Mouse (Mus musculus): ENCODE measurements around the gene Cbx5. TPM values are rescaled to one million over a fixed set of nuclear protein-coding genes. Genes with fewer than 3 reads are reported as not detected.

Gene Cbx5
- 52.3 TPM for polyA plus RNA-seq (2012; fragmentation: generic; extraction: Trizol)
- long read RNA-seq, experiment 1, full-length matches to known transcripts = 35 of 80 reads
- long read RNA-seq, experiment 1, partial matches to known transcripts = 9 of 80 reads
- long read RNA-seq, experiment 1, other reads (novel, unspliced or antisense) = 36 of 80 reads
- long read RNA-seq, experiment 2, full-length matches to known transcripts = 149 of 187 reads
- long read RNA-seq, experiment 2, partial matches to known transcripts = 11 of 187 reads
- long read RNA-seq, experiment 2, other reads (novel, unspliced or antisense) = 27 of 187 reads

DNA sequence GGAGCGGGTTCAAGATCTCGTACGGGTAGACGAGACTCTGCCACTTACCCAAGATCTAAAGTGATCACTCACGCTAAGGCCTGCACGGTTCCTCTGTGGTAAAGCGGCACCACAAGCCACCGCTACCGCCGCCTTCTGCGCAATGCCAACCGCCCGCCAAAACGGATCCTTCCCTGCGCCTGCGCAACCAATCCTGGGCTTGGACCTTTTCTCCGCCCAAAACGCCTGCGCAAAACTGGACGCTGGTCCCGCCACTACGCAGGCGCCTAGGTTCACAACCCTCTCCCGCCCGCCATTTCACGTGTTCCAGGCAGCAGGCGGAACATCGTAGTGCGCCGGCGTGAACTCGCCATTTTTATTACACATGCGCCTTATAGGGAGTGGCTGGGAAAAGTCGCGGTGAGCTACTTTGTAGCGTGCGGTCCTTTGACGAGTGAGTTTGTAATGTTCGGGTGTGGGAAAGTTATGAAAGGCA is at the start of gene Cbx5:
Gene Cbx5, minus strand, starts transcription at position 132 of the 475 bp plus-strand sequence.
- H3ac ChIP-seq (ENCODE audit: control insufficient read depth, insufficient read length, low read depth) = peak within 1 kb of the TSS; percentile 95
- peaks cover 65% of the 10 kb centered on the region for H3K36me3 ChIP-seq (ENCODE audit: control insufficient read depth, insufficient read depth)
- no peaks in the 10 kb centered on the region for H3K27me3 ChIP-seq (ENCODE audit: control insufficient read depth, insufficient read depth, insufficient read length)
- H3K79me2 ChIP-seq (ENCODE audit: control insufficient read depth, insufficient read depth) = peaks cover 87% of the 10 kb centered on the region
- peaks cover 82% of the 10 kb centered on the region for H3K79me3 ChIP-seq (ENCODE audit: low read depth)
- TF ChIP-seq MAX (IDR thresholded peaks at IDR 0.05) (peak; percentile 96), USF1 (IDR thresholded peaks at IDR 0.05; ENCODE audit: low read depth) (peak; percentile 60), CEBPB (IDR thresholded peaks at IDR 0.05; ENCODE audit: low read depth) (no peak)
- peak within 1 kb of the TSS; percentile 74 for H3K4me3 ChIP-seq (ENCODE audit: insufficient read depth, poor library complexity, severe bottlenecking)

DNA sequence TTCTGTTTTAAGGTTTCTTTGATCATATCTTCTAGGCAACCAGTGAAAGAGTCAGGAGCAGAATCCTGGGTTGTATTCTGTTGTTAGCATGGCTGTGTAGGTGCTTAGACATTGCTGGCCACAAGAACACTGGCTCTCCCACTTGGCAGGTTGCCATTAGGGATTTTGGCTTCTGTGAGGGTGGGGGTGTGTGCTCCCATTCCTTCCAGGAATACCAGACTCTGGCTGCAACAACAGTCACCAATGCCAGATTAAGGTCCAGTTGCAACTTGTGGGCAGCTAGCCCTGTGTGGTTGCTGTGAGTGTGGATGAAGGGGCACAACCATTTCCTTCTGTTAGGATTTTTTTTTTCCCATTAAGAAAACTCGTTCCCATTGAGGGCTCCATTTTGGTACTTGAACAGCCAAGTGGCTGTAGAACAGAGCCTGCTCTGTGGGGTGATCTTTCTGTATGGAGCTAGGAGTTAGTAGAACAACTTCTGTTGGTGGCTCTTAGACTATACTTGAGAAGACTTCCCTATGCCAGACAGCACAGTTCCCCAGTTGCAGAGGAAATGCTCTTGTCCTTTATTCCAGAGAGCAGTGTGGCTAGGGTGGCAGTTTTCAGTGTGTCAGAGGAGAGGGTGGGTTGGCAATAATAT is 46.3 kb upstream of the Cbx5 start:
- no peaks in the 10 kb centered on the region for H3K27me3 ChIP-seq (ENCODE audit: control insufficient read depth, insufficient read depth, insufficient read length)
- TF ChIP-seq CEBPB (IDR thresholded peaks at IDR 0.05; ENCODE audit: low read depth) (no peak), MYOG (IDR thresholded peaks at IDR 0.05; ENCODE audit: control insufficient read depth, extremely low read depth, insufficient read length) (no peak), FOSL1 (IDR thresholded peaks at IDR 0.05; ENCODE audit: insufficient read depth, low read length, poor library complexity, severe bottlenecking) (no peak), CTCF (IDR thresholded peaks at IDR 0.05; ENCODE audit: control insufficient read depth, insufficient read depth, insufficient read length) (no peak), MAX (IDR thresholded peaks at IDR 0.05) (no peak), USF1 (IDR thresholded peaks at IDR 0.05; ENCODE audit: low read depth) (no peak), MYOD1 (IDR thresholded peaks at IDR 0.05; ENCODE audit: control insufficient read depth, insufficient read length, low read depth) (no peak)
- H3K4me3 ChIP-seq (ENCODE audit: insufficient read depth, poor library complexity, severe bottlenecking) = no peak overlapping the region
- H3ac ChIP-seq (ENCODE audit: control insufficient read depth, insufficient read length, low read depth) = no peak overlapping the region
- peaks cover 73% of the 10 kb centered on the region for H3K79me2 ChIP-seq (ENCODE audit: control insufficient read depth, insufficient read depth)
- H3K36me3 ChIP-seq (ENCODE audit: control insufficient read depth, insufficient read depth) = peaks cover 23% of the 10 kb centered on the region
- peaks cover 17% of the 10 kb centered on the region for H3K79me3 ChIP-seq (ENCODE audit: low read depth)

DNA sequence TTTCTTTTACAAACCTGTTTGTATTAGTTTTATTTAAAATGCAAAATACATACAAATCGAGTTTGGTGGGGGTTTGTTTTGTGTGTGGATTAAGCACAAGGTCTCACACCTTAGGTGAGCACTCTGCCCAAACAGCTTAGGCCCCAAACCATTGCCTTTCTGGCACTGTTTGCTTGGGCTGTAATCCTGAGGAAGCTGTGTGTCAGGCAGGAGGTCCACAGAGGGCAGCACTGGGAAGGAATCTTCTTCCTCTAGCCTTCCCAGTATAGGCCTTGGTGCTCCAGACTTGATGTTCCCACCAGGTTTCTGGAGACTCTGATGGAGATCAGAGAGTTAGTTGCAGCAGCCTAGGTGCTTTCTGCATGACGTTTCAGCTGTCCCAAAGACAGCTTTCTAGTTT is 45.0 kb upstream of the Cbx5 start:
- H3K79me2 ChIP-seq (ENCODE audit: control insufficient read depth, insufficient read depth) = peaks cover 86% of the 10 kb centered on the region
- H3K36me3 ChIP-seq (ENCODE audit: control insufficient read depth, insufficient read depth) = peaks cover 10% of the 10 kb centered on the region
- no peak overlapping the region for H3ac ChIP-seq (ENCODE audit: control insufficient read depth, insufficient read length, low read depth)
- H3K79me3 ChIP-seq (ENCODE audit: low read depth) = peaks cover 25% of the 10 kb centered on the region
- TF ChIP-seq CEBPB (IDR thresholded peaks at IDR 0.05; ENCODE audit: low read depth) = no peak
- TF ChIP-seq MYOD1 (IDR thresholded peaks at IDR 0.05; ENCODE audit: control insufficient read depth, insufficient read length, low read depth) = no peak
- no peak for TF ChIP-seq USF1 (IDR thresholded peaks at IDR 0.05; ENCODE audit: low read depth)
- no peak for TF ChIP-seq MYOG (IDR thresholded peaks at IDR 0.05; ENCODE audit: control insufficient read depth, extremely low read depth, insufficient read length)
- no peak for TF ChIP-seq CTCF (IDR thresholded peaks at IDR 0.05; ENCODE audit: control insufficient read depth, insufficient read depth, insufficient read length)
- TF ChIP-seq FOSL1 (IDR thresholded peaks at IDR 0.05; ENCODE audit: insufficient read depth, low read length, poor library complexity, severe bottlenecking) = no peak
- no peak for TF ChIP-seq MAX (IDR thresholded peaks at IDR 0.05)
- no peaks in the 10 kb centered on the region for H3K27me3 ChIP-seq (ENCODE audit: control insufficient read depth, insufficient read depth, insufficient read length)
- H3K4me3 ChIP-seq (ENCODE audit: insufficient read depth, poor library complexity, severe bottlenecking) = no peak overlapping the region

- H3K36me3 ChIP-seq (ENCODE audit: control insufficient read depth, insufficient read depth) = peaks cover 4% of the 10 kb centered on the region
- no peak overlapping the region for H3K4me3 ChIP-seq (ENCODE audit: insufficient read depth, poor library complexity, severe bottlenecking)
- TF ChIP-seq CTCF (IDR thresholded peaks at IDR 0.05; ENCODE audit: control insufficient read depth, insufficient read depth, insufficient read length) (peak; percentile 20), CEBPB (IDR thresholded peaks at IDR 0.05; ENCODE audit: low read depth) (no peak), USF1 (IDR thresholded peaks at IDR 0.05; ENCODE audit: low read depth) (no peak)
- H3K79me2 ChIP-seq (ENCODE audit: control insufficient read depth, insufficient read depth) = peaks cover 90% of the 10 kb centered on the region
- no peak overlapping the region for H3ac ChIP-seq (ENCODE audit: control insufficient read depth, insufficient read length, low read depth)
- H3K79me3 ChIP-seq (ENCODE audit: low read depth) = peaks cover 28% of the 10 kb centered on the region
- no peaks in the 10 kb centered on the region for H3K27me3 ChIP-seq (ENCODE audit: control insufficient read depth, insufficient read depth, insufficient read length)
Observed at GRCm38 (mm10) chr15:103284066-103284465, 44.5 kb upstream of the Cbx5 start.

- H3K36me3 ChIP-seq (ENCODE audit: control insufficient read depth, insufficient read depth) = no peaks in the 10 kb centered on the region
- H3ac ChIP-seq (ENCODE audit: control insufficient read depth, insufficient read length, low read depth) = no peak overlapping the region
- peaks cover 93% of the 10 kb centered on the region for H3K79me2 ChIP-seq (ENCODE audit: control insufficient read depth, insufficient read depth)
- no peak for TF ChIP-seq MYOG (IDR thresholded peaks at IDR 0.05; ENCODE audit: control insufficient read depth, extremely low read depth, insufficient read length)
- no peak for TF ChIP-seq MAX (IDR thresholded peaks at IDR 0.05)
- no peak for TF ChIP-seq USF1 (IDR thresholded peaks at IDR 0.05; ENCODE audit: low read depth)
- TF ChIP-seq FOSL1 (IDR thresholded peaks at IDR 0.05; ENCODE audit: insufficient read depth, low read length, poor library complexity, severe bottlenecking) = no peak
- no peak for TF ChIP-seq CTCF (IDR thresholded peaks at IDR 0.05; ENCODE audit: control insufficient read depth, insufficient read depth, insufficient read length)
- no peak for TF ChIP-seq MYOD1 (IDR thresholded peaks at IDR 0.05; ENCODE audit: control insufficient read depth, insufficient read length, low read depth)
- TF ChIP-seq CEBPB (IDR thresholded peaks at IDR 0.05; ENCODE audit: low read depth) = no peak
- no peak overlapping the region for H3K4me3 ChIP-seq (ENCODE audit: insufficient read depth, poor library complexity, severe bottlenecking)
- H3K27me3 ChIP-seq (ENCODE audit: control insufficient read depth, insufficient read depth, insufficient read length) = no peaks in the 10 kb centered on the region
- peaks cover 40% of the 10 kb centered on the region for H3K79me3 ChIP-seq (ENCODE audit: low read depth)
Observed at GRCm38 (mm10) chr15:103281465-103282205, 42.0 kb upstream of the Cbx5 start.

Data from C2C12 (cell line).